Mouse (Mus musculus): Measurements from ENCODE around the gene Arfip2.

DNA sequence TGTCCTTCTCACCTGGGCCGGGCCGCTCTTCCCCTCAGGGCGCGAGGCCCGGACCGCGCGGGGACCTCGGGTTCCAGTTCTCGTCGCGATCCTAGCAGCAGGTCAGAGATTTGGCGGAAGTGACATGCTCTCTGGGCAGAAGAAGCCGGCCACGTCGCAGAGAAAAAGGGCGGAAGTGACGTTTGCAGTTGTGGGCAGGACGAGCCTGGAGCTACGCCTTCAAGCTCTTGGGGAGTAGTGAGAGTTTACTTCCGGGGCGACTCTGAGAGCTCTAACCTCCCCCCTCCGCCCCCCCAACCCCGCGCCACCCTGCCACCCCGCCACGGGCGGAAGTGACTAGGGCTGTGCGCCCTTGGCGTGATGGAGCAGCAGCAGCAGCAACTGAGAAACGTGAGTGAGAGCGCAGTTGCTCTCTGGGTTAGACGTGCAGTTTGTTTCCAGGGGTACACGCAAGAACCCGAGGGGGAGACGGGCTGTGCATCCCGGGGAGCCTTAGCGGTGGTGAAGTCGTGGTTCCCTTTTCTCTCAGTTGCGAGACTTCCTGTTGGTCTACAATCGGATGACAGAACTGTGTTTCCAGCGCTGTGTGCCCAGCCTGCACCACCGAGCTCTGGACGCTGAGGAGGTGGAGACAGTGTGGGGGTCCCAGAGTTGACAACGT lies at the start of gene Arfip2, which contains the start of gene Gm45799:
- no peak for TF ChIP-seq CTCF (IDR thresholded peaks at IDR 0.05; ENCODE audit: low read depth)
- no peak for TF ChIP-seq EP300 (IDR thresholded peaks at IDR 0.05; ENCODE audit: low read depth)
